Mouse (Mus musculus) forebrain, embryonic 16.5 days (tissue): Measurements from ENCODE around the gene Adh6b. TPM values are rescaled to one million over a fixed set of nuclear protein-coding genes. Genes with fewer than 3 reads are reported as not detected.

Experiments
- ATAC-seq: fragments of 200-750 bp; cut with Nextera tagmentation; 2 replicates; pipeline ENCODE4 v1.8.0; 2017; ENCODE audit warnings: mild to moderate bottlenecking, moderate library complexity
- H3K27ac ChIP-seq: fragments of 300-500 bp; sonication (generic); 2 replicates; pipeline ENCODE4 v1.5.1; 2014; ENCODE audit warnings: low read length, control low read depth
- H3K27me3 ChIP-seq: fragments of 300-500 bp; sonication (generic); replicated peaks from 2 replicates; pipeline ENCODE4 v1.6.1; 2014; ENCODE audit warnings: low read length; ENCODE audit not compliant: control insufficient read depth, insufficient read depth
- H3K36me3 ChIP-seq: fragments of 300-500 bp; sonication (generic); 2 replicates; pipeline ENCODE4 v1.6.1; 2014; ENCODE audit not compliant: control insufficient read depth, insufficient read depth
- H3K4me1 ChIP-seq: fragments of 300-500 bp; sonication (generic); replicated peaks from 2 replicates; pipeline ENCODE4 v1.6.1; 2014; ENCODE audit warnings: low read length; ENCODE audit not compliant: control insufficient read depth, insufficient read depth
- H3K4me2 ChIP-seq: fragments of 300-500 bp; sonication (generic); 2 replicates; pipeline ENCODE4 v1.6.1; 2014; ENCODE audit warnings: mild to moderate bottlenecking, low read length, control low read depth
- H3K4me3 ChIP-seq: fragments of 300-500 bp; sonication (generic); replicated peaks from 2 replicates; pipeline ENCODE4 v1.5.1; 2014; ENCODE audit warnings: mild to moderate bottlenecking, low read length, control low read depth
- H3K9ac ChIP-seq: fragments of 300-500 bp; sonication (generic); replicated peaks from 2 replicates; pipeline ENCODE4 v1.6.1; 2014; ENCODE audit warnings: low read depth, low read length, control low read depth
- H3K9me3 ChIP-seq: fragments of 300-500 bp; sonication (generic); 2 replicates; pipeline ENCODE4 v1.6.1; 2016; ENCODE audit warnings: low read length; ENCODE audit not compliant: control insufficient read depth
- WGBS: fragments of 180-500 bp; shearing (Covaris S2); extraction: QIAGEN DNeasy Blood & Tissue Kit; methylation state at CpG from one replicate; pipeline ENCODE4 v1.1.7; 2014; 5-methylcytosine and 5-hydroxymethylcytosine counted together
- polyA plus RNA-seq: library from polyadenylated mRNA; unstranded; fragments of >200 nt; fragmentation: Nextera tagmentation; extraction: Ambion mirVana; gene quantifications from 2 replicates; pipeline ENCODE4 v1.2.1, GENCODE M21; 2015

Gene Adh6b
- not detected in 2 replicates for polyA plus RNA-seq

DNA sequence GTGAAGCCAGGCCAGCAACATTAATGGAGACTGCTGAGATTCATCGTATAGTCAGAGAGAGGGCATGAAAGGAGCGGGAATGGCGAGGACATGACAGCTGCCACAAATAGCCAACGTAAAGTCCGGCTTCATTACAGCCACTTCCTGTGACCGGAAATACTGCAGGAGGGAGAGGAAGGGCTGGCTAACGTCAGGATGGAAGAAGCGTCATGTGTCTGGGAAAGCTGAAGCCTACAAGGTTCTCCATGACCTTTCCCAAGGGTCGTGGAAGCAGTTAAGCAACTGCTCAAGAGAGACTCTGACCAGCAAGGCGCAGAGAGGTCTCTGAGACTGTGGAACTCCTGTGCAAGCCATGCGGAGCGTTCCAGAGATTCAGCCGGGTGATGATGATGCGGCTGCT lies at the start of gene Adh6b:
Adh6b (plus strand) TSS at position 305 of the 400 bp plus-strand sequence.
- WGBS = 91% methylated on average over 14 of the region's 14 CpGs
- H3K9ac ChIP-seq = no peak within 1 kb of the TSS
- no peaks in the 10 kb centered on the region for H3K9me3 ChIP-seq
- no peaks in the 10 kb centered on the region for H3K4me1 ChIP-seq
- no peak within 1 kb of the TSS for H3K27ac ChIP-seq
- H3K27me3 ChIP-seq = no peaks in the 10 kb centered on the region
- H3K4me2 ChIP-seq = no peak within 1 kb of the TSS
- H3K4me3 ChIP-seq = no peak within 1 kb of the TSS
- no peak for ATAC-seq
- no peaks in the 10 kb centered on the region for H3K36me3 ChIP-seq

DNA sequence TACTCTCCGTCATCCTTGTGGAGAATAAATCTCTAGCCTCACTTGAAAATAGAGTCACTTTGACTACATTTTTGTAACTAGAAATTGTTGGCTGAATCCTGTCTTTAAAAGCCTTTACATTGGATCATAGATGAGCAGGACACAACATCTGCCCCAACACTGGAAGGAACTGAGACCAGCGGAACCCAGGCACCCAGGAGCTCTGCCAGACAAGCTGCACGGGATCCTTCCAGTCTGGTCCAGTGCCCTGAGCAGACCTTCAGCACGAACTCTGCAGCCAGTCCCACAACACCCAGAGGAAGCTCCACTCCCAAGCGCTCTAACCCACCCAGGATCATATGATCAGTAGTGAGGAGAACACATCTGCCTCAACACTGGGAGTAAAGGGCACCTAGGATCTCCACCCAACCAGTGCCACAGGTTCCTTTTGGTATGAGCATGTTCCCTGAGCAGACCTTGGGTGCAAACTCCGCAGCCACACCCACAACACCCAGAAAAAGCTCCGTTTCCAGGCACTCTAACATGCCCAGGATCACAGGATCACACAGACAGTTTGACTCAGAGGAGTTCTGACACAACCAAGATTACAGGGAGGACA lies 48.2 kb upstream of the Adh6b start:
- H3K4me3 ChIP-seq = no peak overlapping the region

GRCm38 (mm10) chr3:138300130-138300529 lies 41.4 kb upstream of the Adh6b start:
- 95% methylated on average over 9 of the region's 9 CpGs for WGBS
- ATAC-seq = no peak
- Histone ChIP-seq H3K4me2 (no peak overlapping the region), H3K4me1 (0 out of 2 replicates have a peak, but pooled peaks cover 4% of the 10 kb centered on the region), H3K27me3 (no peaks in the 10 kb centered on the region), H3K9ac (no peak overlapping the region), H3K27ac (no peak overlapping the region), H3K36me3 (no peaks in the 10 kb centered on the region), H3K4me3 (no peak overlapping the region), H3K9me3 (peaks cover 7% of the 10 kb centered on the region; the same call in 1 of the 2 replicates)

More for the DNA sequence above, 48.2 kb upstream of the Adh6b start:
- H3K9ac ChIP-seq = no peak overlapping the region
- peaks cover 6% of the 10 kb centered on the region; the same call in 1 of the 2 replicates for H3K9me3 ChIP-seq
- H3K27me3 ChIP-seq = no peaks in the 10 kb centered on the region
- no peak overlapping the region for H3K27ac ChIP-seq
- no peak overlapping the region for H3K4me2 ChIP-seq
- ATAC-seq = no peak
- 92% methylated on average over 7 of the region's 7 CpGs for WGBS
- no peaks in the 10 kb centered on the region for H3K4me1 ChIP-seq
- no peaks in the 10 kb centered on the region for H3K36me3 ChIP-seq

DNA sequence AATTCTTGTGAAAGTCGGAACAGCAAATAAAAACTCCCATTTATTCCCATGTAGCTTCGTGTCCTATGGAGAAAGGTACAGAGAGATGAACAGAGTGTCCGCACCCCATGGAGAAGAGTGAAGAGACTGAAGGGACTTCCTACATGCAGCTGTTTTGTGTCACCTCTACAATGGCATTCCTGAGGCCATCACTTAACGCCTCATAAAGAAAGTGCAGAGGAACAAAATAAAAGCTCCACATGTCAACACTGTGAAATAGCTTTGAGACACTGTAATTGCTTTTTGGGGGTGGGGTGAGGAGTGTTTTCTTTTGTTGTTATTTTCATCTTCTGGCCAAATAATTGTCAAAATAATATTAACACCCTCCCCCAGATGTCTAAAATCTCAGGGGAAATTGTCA lies 38.9 kb upstream of the Adh6b start:
- Histone ChIP-seq H3K4me1 (peaks cover 4% of the 10 kb centered on the region; the same call in 1 of the 2 replicates), H3K27ac (no peak overlapping the region), H3K36me3 (no peaks in the 10 kb centered on the region), H3K27me3 (no peaks in the 10 kb centered on the region), H3K4me2 (no peak overlapping the region), H3K4me3 (no peak overlapping the region), H3K9ac (no peak overlapping the region), H3K9me3 (peaks cover 6% of the 10 kb centered on the region; the same call in 1 of the 2 replicates)
- WGBS = 65% methylated on average over 4 of the region's 4 CpGs
- no peak for ATAC-seq

DNA sequence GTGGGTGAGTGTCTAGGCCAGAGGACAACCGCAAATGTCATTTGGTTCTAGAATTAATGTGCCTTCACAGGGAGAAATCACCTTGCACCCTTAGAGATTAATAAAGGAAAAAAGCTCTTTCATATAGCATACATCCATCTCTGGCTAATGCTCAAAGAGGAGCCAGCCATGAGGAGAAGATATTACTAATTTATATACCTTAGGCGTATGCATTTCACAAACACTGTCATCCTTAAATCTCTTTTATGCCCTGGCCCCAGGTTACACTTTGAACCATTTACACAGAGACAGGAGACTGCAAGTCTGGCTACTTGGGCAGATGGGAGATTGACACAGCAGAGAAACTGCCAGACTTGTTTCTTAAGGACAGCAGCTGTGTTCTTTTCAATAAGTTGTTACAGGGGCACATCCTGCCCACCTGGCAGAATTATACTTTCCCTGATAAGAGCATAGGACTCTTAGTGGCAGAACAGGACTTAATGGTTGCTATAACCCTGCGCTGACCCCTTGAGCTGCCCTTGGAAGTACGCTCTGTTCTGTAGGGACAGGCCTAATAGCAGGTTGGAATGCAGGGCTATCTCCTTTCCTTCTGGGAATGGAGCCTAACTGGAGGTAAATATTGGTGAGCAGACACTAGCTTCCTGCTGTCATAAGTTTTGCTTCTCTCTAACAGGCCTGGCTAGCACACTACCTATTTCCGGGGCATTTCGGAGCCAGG lies 37.6 kb upstream of the Adh6b start:
- no peak overlapping the region for H3K4me3 ChIP-seq
- ATAC-seq = no peak
- H3K9me3 ChIP-seq = no peaks in the 10 kb centered on the region
- WGBS = 95% methylated on average over 6 of the region's 6 CpGs
- H3K4me2 ChIP-seq = no peak overlapping the region
- peaks cover 4% of the 10 kb centered on the region; the same call in 1 of the 2 replicates for H3K4me1 ChIP-seq
- H3K27ac ChIP-seq = no peak overlapping the region
- no peak overlapping the region for H3K9ac ChIP-seq
- no peaks in the 10 kb centered on the region for H3K36me3 ChIP-seq
- H3K27me3 ChIP-seq = no peaks in the 10 kb centered on the region

- H3K9ac ChIP-seq = no peak overlapping the region
- H3K4me2 ChIP-seq = no peak overlapping the region
- 0 out of 2 replicates have a peak, but pooled peaks have one; percentile 55 for ATAC-seq
- H3K27me3 ChIP-seq = no peaks in the 10 kb centered on the region
- no peak overlapping the region for H3K27ac ChIP-seq
- 56% methylated on average over 4 of the region's 4 CpGs for WGBS
- no peaks in the 10 kb centered on the region for H3K9me3 ChIP-seq
- H3K4me1 ChIP-seq = peaks cover 4% of the 10 kb centered on the region; the same call in 1 of the 2 replicates
- H3K36me3 ChIP-seq = no peaks in the 10 kb centered on the region
- H3K4me3 ChIP-seq = no peak overlapping the region
Observed at GRCm38 (mm10) chr3:138304489-138304871, 37.1 kb upstream of the Adh6b start.

GRCm38 (mm10) chr3:138305486-138306289 lies 35.9 kb upstream of the Adh6b start:
- no peak overlapping the region for H3K27ac ChIP-seq
- H3K9ac ChIP-seq = no peak overlapping the region
- ATAC-seq = no peak
- no peak overlapping the region for H3K4me2 ChIP-seq
- no peaks in the 10 kb centered on the region for H3K36me3 ChIP-seq
- H3K4me1 ChIP-seq = peaks cover 4% of the 10 kb centered on the region; the same call in 1 of the 2 replicates
- H3K4me3 ChIP-seq = no peak overlapping the region
- no peaks in the 10 kb centered on the region for H3K9me3 ChIP-seq
- no peaks in the 10 kb centered on the region for H3K27me3 ChIP-seq
- 64% methylated on average over 10 of the region's 10 CpGs for WGBS

GRCm38 (mm10) chr3:138306290-138306683 lies 35.3 kb upstream of the Adh6b start:
- whole genome bisulfite sequencing = 53% methylated on average over 8 of the region's 8 CpGs
- H3K4me2 ChIP-seq = no peak overlapping the region
- no peak overlapping the region for H3K9ac ChIP-seq
- no peaks in the 10 kb centered on the region for H3K9me3 ChIP-seq
- no peak overlapping the region for H3K4me3 ChIP-seq
- ATAC-seq = 0 out of 2 replicates have a peak, but pooled peaks have one; percentile 45
- H3K4me1 ChIP-seq = peaks cover 4% of the 10 kb centered on the region; the same call in 1 of the 2 replicates
- H3K27me3 ChIP-seq = no peaks in the 10 kb centered on the region
- no peak overlapping the region for H3K27ac ChIP-seq
- no peaks in the 10 kb centered on the region for H3K36me3 ChIP-seq

DNA sequence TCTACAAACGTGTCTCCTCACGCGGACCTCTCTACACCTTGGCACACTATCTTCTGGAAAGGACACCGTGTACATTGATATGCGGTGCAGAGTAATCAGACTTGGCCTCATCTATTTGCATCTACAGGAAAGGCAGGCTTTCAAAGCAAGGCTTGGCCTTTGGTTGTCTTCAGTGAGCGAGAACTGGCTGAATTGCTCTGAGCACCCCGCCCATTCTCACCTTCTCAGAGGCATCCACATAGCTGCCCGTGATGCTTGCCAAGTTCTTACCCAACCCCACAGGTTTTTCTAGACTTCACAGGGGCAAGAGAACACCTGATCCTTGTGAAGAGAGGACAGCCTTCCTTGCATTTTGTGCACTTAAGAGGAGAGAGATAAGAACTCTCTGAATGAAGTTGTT lies 31.7 kb upstream of the Adh6b start:
- Histone ChIP-seq H3K4me1 (no peaks in the 10 kb centered on the region; the same call in 1 of the 2 replicates), H3K27me3 (no peaks in the 10 kb centered on the region), H3K4me2 (no peak overlapping the region), H3K9ac (no peak overlapping the region), H3K9me3 (no peaks in the 10 kb centered on the region), H3K4me3 (no peak overlapping the region), H3K36me3 (no peaks in the 10 kb centered on the region), H3K27ac (no peak overlapping the region)
- 93% methylated on average over 8 of the region's 8 CpGs for WGBS
- no peak for ATAC-seq
